Mouse (Mus musculus) neural tube, embryonic 11.5 days (tissue): Measurements from ENCODE around the gene Vcan. TPM values are rescaled to one million over a fixed set of nuclear protein-coding genes. Genes with fewer than 3 reads are reported as not detected.

ENCODE experiments used
- ATAC-seq: fragments of 200-750 bp; cut with Nextera tagmentation; 2 replicates; pipeline ENCODE4 v1.8.0; 2017; ENCODE audit warnings: moderate number of reproducible peaks, mild to moderate bottlenecking, moderate TSS enrichment, moderate library complexity; ENCODE audit not compliant: insufficient read depth, low FRiP score, low TSS enrichment
- DNase-seq: peaks from one replicate; pipeline ENCODE4 v3.0.0-alpha.2; 2015; ENCODE audit warnings: low spot score
- H3K27ac ChIP-seq: fragments of 300-500 bp; sonication (generic); 2 replicates; pipeline ENCODE4 v1.5.1; 2014; ENCODE audit warnings: low read depth, mild to moderate bottlenecking, low read length
- H3K27me3 ChIP-seq: fragments of 300-500 bp; sonication (generic); 2 replicates; pipeline ENCODE4 v1.6.1; 2014; ENCODE audit warnings: mild to moderate bottlenecking, low read length, mixed read lengths; ENCODE audit not compliant: control insufficient read depth, insufficient read depth
- H3K36me3 ChIP-seq: fragments of 300-500 bp; sonication (generic); 2 replicates; pipeline ENCODE4 v1.6.1; 2014; ENCODE audit warnings: mild to moderate bottlenecking, low read length, moderate library complexity, mixed read lengths; ENCODE audit not compliant: control insufficient read depth, insufficient read depth
- H3K4me1 ChIP-seq: fragments of 300-500 bp; sonication (generic); 2 replicates; pipeline ENCODE4 v1.6.1; 2014; ENCODE audit warnings: low read length, mixed read lengths; ENCODE audit not compliant: control insufficient read depth, insufficient read depth
- H3K4me2 ChIP-seq: fragments of 300-500 bp; sonication (generic); 2 replicates; pipeline ENCODE4 v1.6.1; 2014; ENCODE audit warnings: low read depth, mild to moderate bottlenecking, moderate library complexity
- H3K4me3 ChIP-seq: fragments of 300-500 bp; sonication (generic); 2 replicates; pipeline ENCODE4 v1.5.1; 2014; ENCODE audit warnings: low read depth, low read length
- H3K9ac ChIP-seq: fragments of 300-500 bp; sonication (generic); 2 replicates; pipeline ENCODE4 v1.6.1; 2014; ENCODE audit warnings: mild to moderate bottlenecking, low read length
- H3K9me3 ChIP-seq: fragments of 300-500 bp; sonication (generic); 2 replicates; pipeline ENCODE4 v1.6.1; 2016; ENCODE audit warnings: low read length; ENCODE audit not compliant: control insufficient read depth
- WGBS: fragments of 180-500 bp; shearing (Covaris S2); extraction: QIAGEN DNeasy Blood & Tissue Kit; methylation state at CpG from one replicate; pipeline ENCODE4 v1.1.7; 2014; 5-methylcytosine and 5-hydroxymethylcytosine counted together
- polyA plus RNA-seq: library from polyadenylated mRNA; unstranded; fragments of >200 nt; fragmentation: Nextera tagmentation; extraction: Ambion mirVana; gene quantifications from 2 replicates; pipeline ENCODE4 v1.2.1, GENCODE M21; 2014

Vcan gene
- polyA plus RNA-seq, 1 experiment from 2014 or later, result 63.0 TPM

DNA sequence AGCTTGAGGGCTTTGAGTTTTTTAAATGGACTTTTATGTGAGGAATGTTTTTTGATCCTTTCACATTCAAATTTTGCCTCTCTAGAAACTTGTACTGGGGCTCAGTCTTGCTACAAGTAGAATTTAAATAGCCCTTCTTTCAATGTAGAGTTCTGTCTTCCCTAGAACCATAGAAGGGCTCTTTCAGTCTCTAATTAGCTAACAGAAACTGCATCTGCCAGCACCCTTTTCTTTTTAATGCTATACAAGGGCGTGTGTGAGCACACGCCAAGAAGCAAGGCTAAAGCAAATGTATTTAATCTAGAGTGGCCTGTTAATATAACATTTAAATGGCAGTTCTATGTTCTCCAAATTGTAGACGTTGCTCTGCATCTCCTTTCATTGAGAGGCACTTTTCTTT lies 134.9 kb downstream of the Vcan start:
- Histone ChIP-seq H3K36me3 (no peaks in the 10 kb centered on the region), H3K27ac (no peak overlapping the region), H3K4me3 (no peak overlapping the region), H3K9ac (no peak overlapping the region), H3K4me2 (no peak overlapping the region), H3K9me3 (no peaks in the 10 kb centered on the region), H3K4me1 (no peaks in the 10 kb centered on the region), H3K27me3 (no peaks in the 10 kb centered on the region)
- ATAC-seq, result no peak
- DNase-seq, result no peak
- WGBS, result 75% methylated on average over 3 of the region's 3 CpGs

Other genes with a start within 250 kb of the Vcan start
- 13.4 and 15.1 TPM in 2 replicates for gene Hapln1, start 202.7 kb downstream of the Vcan start, polyA plus RNA-seq